Mouse (Mus musculus) megakaryocyte, embryonic 14.5 days (primary cell): Measurements from ENCODE around the gene Acp1. TPM values are rescaled to one million over a fixed set of nuclear protein-coding genes. Genes with fewer than 3 reads are reported as not detected.

Experiments
- H3K27me3 ChIP-seq: replicated peaks from 2 replicates; pipeline ENCODE3; 2012; ENCODE audit warnings: inconsistent platforms
- H3K36me3 ChIP-seq: replicated peaks from 2 replicates; pipeline ENCODE3; 2012; ENCODE audit warnings: low read length, inconsistent platforms, mixed read lengths
- H3K4me1 ChIP-seq: 2 replicates; pipeline ENCODE4 v1.6.1; 2012; ENCODE audit warnings: inconsistent platforms
- H3K4me3 ChIP-seq: replicated peaks from 2 replicates; pipeline ENCODE3; 2012; ENCODE audit warnings: moderate library complexity, mild to moderate bottlenecking, inconsistent platforms
- H3K9me3 ChIP-seq: 2 replicates; pipeline ENCODE4 v1.6.1; 2012; ENCODE audit warnings: inconsistent platforms
- FLI1 ChIP-seq: IDR thresholded peaks from 2 replicates; pipeline ENCODE4 v1.6.1; 2012; ENCODE audit warnings: low read length, inconsistent platforms, mixed read lengths
- GATA1 ChIP-seq: IDR thresholded peaks from 3 replicates; pipeline ENCODE4 v1.6.1; 2012; ENCODE audit warnings: mixed read lengths, low read length, inconsistent platforms, borderline replicate concordance
- polyA plus RNA-seq: library from polyadenylated mRNA; stranded (reverse); fragments of >175 nt; gene quantifications from 2 replicates; pipeline ENCODE4 v1.2.3, GENCODE M21; 2012; ENCODE audit warnings: low replicate concordance; ENCODE audit not compliant: insufficient read depth

Acp1 gene
- polyA plus RNA-seq, 1 experiment, result 1.1 TPM

GRCm38 (mm10) chr12:30909881-30910280, 1.5 kb downstream of the Acp1 start:
- TF ChIP-seq FLI1 (no peak), GATA1 (no peak)
- H3K4me1 ChIP-seq, result peaks cover 34% of the 10 kb centered on the region
- H3K27me3 ChIP-seq, result peaks cover 15% of the 10 kb centered on the region
- H3K4me3 ChIP-seq, result no peak overlapping the region
- no peaks in the 10 kb centered on the region for H3K9me3 ChIP-seq
- H3K36me3 ChIP-seq, result peaks cover 18% of the 10 kb centered on the region

GRCm38 (mm10) chr12:30908658-30909057, 2.7 kb downstream of the Acp1 start:
- TF ChIP-seq FLI1, result no peak
- no peak for TF ChIP-seq GATA1
- Histone ChIP-seq H3K9me3 (no peaks in the 10 kb centered on the region), H3K4me3 (no peak overlapping the region), H3K36me3 (peaks cover 30% of the 10 kb centered on the region), H3K27me3 (peaks cover 12% of the 10 kb centered on the region), H3K4me1 (peaks cover 34% of the 10 kb centered on the region)

GRCm38 (mm10) chr12:30897039-30897438, 14.3 kb downstream of the Acp1 start:
- peaks cover 43% of the 10 kb centered on the region for H3K36me3 ChIP-seq
- TF ChIP-seq FLI1 (no peak), GATA1 (no peak)
- no peak overlapping the region for H3K4me3 ChIP-seq

GRCm38 (mm10) chr12:30891438-30891837, 20.0 kb downstream of the Acp1 start:
- Histone ChIP-seq H3K36me3 (peaks cover 13% of the 10 kb centered on the region), H3K4me1 (no peaks in the 10 kb centered on the region), H3K4me3 (no peak overlapping the region), H3K9me3 (no peaks in the 10 kb centered on the region), H3K27me3 (peaks cover 11% of the 10 kb centered on the region)
- TF ChIP-seq FLI1, result no peak
- TF ChIP-seq GATA1, result no peak

More at GRCm38 (mm10) chr12:30897039-30897438, 14.3 kb downstream of the Acp1 start:
- Histone ChIP-seq H3K4me1 (peaks cover 6% of the 10 kb centered on the region; the same call in 1 of the 2 replicates), H3K9me3 (no peaks in the 10 kb centered on the region), H3K27me3 (no peaks in the 10 kb centered on the region)

- Histone ChIP-seq H3K36me3 (peaks cover 7% of the 10 kb centered on the region), H3K4me3 (no peak overlapping the region), H3K9me3 (no peaks in the 10 kb centered on the region), H3K4me1 (no peaks in the 10 kb centered on the region; the same call in 1 of the 2 replicates), H3K27me3 (peaks cover 22% of the 10 kb centered on the region)
- TF ChIP-seq GATA1, result no peak
- TF ChIP-seq FLI1, result no peak
These were observed 21.3 kb downstream of the Acp1 start for GRCm38 (mm10) chr12:30890067-30890466.

GRCm38 (mm10) chr12:30888003-30888402, 23.4 kb downstream of the Acp1 start:
- H3K4me3 ChIP-seq, result no peak overlapping the region
- H3K9me3 ChIP-seq, result 0 out of 2 replicates have a peak, but pooled peaks cover 5% of the 10 kb centered on the region
- TF ChIP-seq GATA1 (no peak), FLI1 (no peak)
- H3K36me3 ChIP-seq, result no peaks in the 10 kb centered on the region
- peaks cover 11% of the 10 kb centered on the region for H3K4me1 ChIP-seq
- H3K27me3 ChIP-seq, result peaks cover 43% of the 10 kb centered on the region

- Histone ChIP-seq H3K4me3 (no peak overlapping the region), H3K36me3 (no peaks in the 10 kb centered on the region), H3K27me3 (peaks cover 53% of the 10 kb centered on the region), H3K9me3 (peaks cover 9% of the 10 kb centered on the region), H3K4me1 (peaks cover 11% of the 10 kb centered on the region)
- TF ChIP-seq GATA1 (no peak), FLI1 (no peak)
These were observed 25.5 kb downstream of the Acp1 start for GRCm38 (mm10) chr12:30885891-30886290.

GRCm38 (mm10) chr12:30884622-30885230, 26.7 kb downstream of the Acp1 start:
- Histone ChIP-seq H3K27me3 (peaks cover 53% of the 10 kb centered on the region), H3K4me3 (peak overlapping the region; percentile 79)
- TF ChIP-seq GATA1 (no peak), FLI1 (no peak)

GRCm38 (mm10) chr12:30883986-30884621, 27.3 kb downstream of the Acp1 start, which contains the start of gene Alkal2:
Gene Alkal2, plus strand, starts transcription at chr12:30884322.
- H3K36me3 ChIP-seq, result no peaks in the 10 kb centered on the region
- TF ChIP-seq GATA1 (no peak), FLI1 (no peak)
- peaks cover 9% of the 10 kb centered on the region for H3K9me3 ChIP-seq
- peaks cover 54% of the 10 kb centered on the region for H3K27me3 ChIP-seq
- H3K4me3 ChIP-seq, result peak within 1 kb of the TSS; percentile 79
- peaks cover 11% of the 10 kb centered on the region for H3K4me1 ChIP-seq

More at GRCm38 (mm10) chr12:30884622-30885230, 26.7 kb downstream of the Acp1 start:
- peaks cover 11% of the 10 kb centered on the region for H3K4me1 ChIP-seq
- H3K36me3 ChIP-seq, result no peaks in the 10 kb centered on the region
- peaks cover 9% of the 10 kb centered on the region for H3K9me3 ChIP-seq

- H3K36me3 ChIP-seq, result no peaks in the 10 kb centered on the region
- H3K27me3 ChIP-seq, result peaks cover 54% of the 10 kb centered on the region
- H3K9me3 ChIP-seq, result peaks cover 9% of the 10 kb centered on the region
- no peak overlapping the region for H3K4me3 ChIP-seq
- TF ChIP-seq FLI1 (no peak), GATA1 (no peak)
- H3K4me1 ChIP-seq, result peaks cover 11% of the 10 kb centered on the region
These were observed 27.8 kb downstream of the Acp1 start for GRCm38 (mm10) chr12:30883592-30883985.

- Histone ChIP-seq H3K4me3 (no peak overlapping the region), H3K27me3 (peaks cover 26% of the 10 kb centered on the region), H3K9me3 (peaks cover 4% of the 10 kb centered on the region), H3K4me1 (peaks cover 7% of the 10 kb centered on the region), H3K36me3 (no peaks in the 10 kb centered on the region)
- no peak for TF ChIP-seq FLI1
- TF ChIP-seq GATA1, result no peak
These were observed 31.9 kb downstream of the Acp1 start for GRCm38 (mm10) chr12:30879447-30879846.
